Mouse (Mus musculus): Measurements from ENCODE around the gene Herpud2. TPM values are rescaled to one million over a fixed set of nuclear protein-coding genes. Genes with fewer than 3 reads are reported as not detected.

Herpud2 gene
- total RNA-seq, 2 experiments from 2014 or later: 44.4 to 46.5 TPM

DNA sequence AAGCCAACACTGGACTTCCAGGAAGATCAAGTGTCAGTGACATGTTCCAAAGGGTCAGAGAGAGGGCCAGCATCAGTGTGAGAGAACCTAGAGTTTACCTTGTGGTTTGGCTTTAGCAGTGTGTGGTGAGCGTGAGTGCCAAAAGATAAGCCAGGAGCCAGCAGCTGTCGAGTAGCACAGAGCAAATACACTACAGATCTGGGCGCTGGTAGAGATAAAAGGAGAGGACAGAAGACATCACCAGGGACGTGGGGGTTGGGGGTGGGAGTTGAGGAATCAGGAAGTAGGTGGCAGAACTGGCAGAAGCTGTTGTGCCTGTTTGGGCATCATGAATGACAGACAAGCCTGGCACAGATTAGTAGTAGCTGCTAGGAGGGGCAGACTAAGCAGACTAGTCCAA lies 21.6 kb upstream of the Herpud2 start:
- no peak overlapping the region for H3K4me3 ChIP-seq
- peak in 1 of 2 experiments; percentile 30 for DNase-seq (ENCODE audit: low spot score in 2 of 2)
- TF ChIP-seq CTCF (conservative IDR thresholded peaks at IDR 0.05): no peak
- H3K27ac ChIP-seq: peak overlapping the region; percentile 95

DNA sequence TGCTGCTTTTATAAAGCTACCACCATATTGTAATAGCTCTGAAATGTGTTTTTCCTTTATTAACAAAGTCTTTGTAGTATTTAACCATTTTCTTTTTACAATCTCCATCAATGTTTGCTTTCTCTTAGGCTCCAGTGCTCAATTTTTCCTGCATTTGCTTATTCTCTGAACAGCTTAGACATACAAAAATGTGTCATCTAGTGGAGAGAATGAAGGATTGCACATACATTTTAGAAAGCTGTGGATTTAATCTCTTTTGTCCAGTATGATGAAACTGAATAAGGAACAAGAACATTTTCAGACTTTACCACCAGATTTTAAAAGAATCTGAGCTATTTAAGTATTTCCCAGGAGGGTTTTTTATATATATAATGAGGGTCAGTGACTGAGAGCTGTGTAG lies 18.0 kb upstream of the Herpud2 start:
- peak; percentile 77 for TF ChIP-seq CTCF (conservative IDR thresholded peaks at IDR 0.05)
- DNase-seq (ENCODE audit: low spot score in 2 of 2): no peak
- H3K27ac ChIP-seq: peak overlapping the region; percentile 68
- H3K4me3 ChIP-seq: no peak overlapping the region

- H3K4me3 ChIP-seq: no peak overlapping the region
- TF ChIP-seq CTCF (conservative IDR thresholded peaks at IDR 0.05): peak; percentile 87
- peak; percentile 78 to 84 for DNase-seq (ENCODE audit: low spot score in 2 of 2)
- H3K27ac ChIP-seq: no peak overlapping the region
Observed at GRCm38 (mm10) chr9:25167458-25168084, 16.0 kb upstream of the Herpud2 start.

- TF ChIP-seq CTCF (conservative IDR thresholded peaks at IDR 0.05): no peak
- no peak overlapping the region for H3K4me3 ChIP-seq
- H3K27ac ChIP-seq: no peak overlapping the region
- no peak for DNase-seq (ENCODE audit: low spot score in 2 of 2)
Observed at GRCm38 (mm10) chr9:25158218-25158617, 6.6 kb upstream of the Herpud2 start.

DNA sequence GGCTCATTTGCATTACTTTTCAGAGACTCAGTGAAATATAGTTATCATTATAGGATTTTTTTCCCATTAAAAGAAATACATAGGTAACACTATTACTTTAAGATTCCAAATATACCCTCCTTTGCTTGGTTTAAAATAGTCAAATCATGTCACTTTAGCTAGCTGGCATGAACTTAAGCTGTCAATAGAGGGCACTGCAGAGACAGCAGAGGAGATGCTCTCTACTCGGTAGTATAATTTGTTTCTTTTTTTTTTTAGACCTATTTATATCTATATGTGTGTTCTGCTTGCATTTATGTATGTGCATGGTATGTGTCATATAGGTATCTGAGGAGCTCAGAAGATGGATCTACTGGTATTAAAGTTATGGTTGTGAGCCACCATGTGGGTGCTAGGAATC lies 4.8 kb upstream of the Herpud2 start:
- H3K4me3 ChIP-seq: no peak overlapping the region
- no peak for DNase-seq (ENCODE audit: low spot score in 2 of 2)
- peak; percentile 78 for TF ChIP-seq CTCF (conservative IDR thresholded peaks at IDR 0.05)
- H3K27ac ChIP-seq: no peak overlapping the region

DNA sequence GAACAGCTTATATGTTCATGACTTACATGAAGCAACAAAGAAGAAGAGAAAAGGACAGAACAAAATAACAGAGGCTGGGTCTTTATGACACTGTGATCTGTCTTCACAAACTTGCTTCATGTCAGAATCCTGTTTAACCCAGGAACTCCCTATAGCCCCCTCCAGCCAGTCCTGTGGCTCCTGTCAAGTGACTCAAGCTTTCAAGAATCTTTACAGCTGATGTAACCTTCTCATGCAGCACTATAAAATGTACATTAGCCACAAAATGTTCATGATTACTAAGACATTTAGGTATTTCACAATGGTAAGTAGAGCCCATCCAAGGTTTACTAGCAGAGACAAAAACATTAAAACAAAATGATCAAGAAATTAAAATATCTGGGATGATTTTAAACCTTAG lies 1.4 kb upstream of the Herpud2 start:
- DNase-seq (ENCODE audit: low spot score in 2 of 2): no peak
- TF ChIP-seq CTCF (conservative IDR thresholded peaks at IDR 0.05): no peak

GRCm38 (mm10) chr9:25152457-25152856 lies 837 bp upstream of the Herpud2 start:
- no peak for DNase-seq (ENCODE audit: low spot score in 2 of 2)
- Histone ChIP-seq H3K4me3 (peak overlapping the region; percentile 86), H3K27ac (peak overlapping the region; percentile 99)
- TF ChIP-seq CTCF (conservative IDR thresholded peaks at IDR 0.05): no peak

More for the DNA sequence above, 1.4 kb upstream of the Herpud2 start:
- H3K27ac ChIP-seq: no peak overlapping the region
- H3K4me3 ChIP-seq: no peak overlapping the region

DNA sequence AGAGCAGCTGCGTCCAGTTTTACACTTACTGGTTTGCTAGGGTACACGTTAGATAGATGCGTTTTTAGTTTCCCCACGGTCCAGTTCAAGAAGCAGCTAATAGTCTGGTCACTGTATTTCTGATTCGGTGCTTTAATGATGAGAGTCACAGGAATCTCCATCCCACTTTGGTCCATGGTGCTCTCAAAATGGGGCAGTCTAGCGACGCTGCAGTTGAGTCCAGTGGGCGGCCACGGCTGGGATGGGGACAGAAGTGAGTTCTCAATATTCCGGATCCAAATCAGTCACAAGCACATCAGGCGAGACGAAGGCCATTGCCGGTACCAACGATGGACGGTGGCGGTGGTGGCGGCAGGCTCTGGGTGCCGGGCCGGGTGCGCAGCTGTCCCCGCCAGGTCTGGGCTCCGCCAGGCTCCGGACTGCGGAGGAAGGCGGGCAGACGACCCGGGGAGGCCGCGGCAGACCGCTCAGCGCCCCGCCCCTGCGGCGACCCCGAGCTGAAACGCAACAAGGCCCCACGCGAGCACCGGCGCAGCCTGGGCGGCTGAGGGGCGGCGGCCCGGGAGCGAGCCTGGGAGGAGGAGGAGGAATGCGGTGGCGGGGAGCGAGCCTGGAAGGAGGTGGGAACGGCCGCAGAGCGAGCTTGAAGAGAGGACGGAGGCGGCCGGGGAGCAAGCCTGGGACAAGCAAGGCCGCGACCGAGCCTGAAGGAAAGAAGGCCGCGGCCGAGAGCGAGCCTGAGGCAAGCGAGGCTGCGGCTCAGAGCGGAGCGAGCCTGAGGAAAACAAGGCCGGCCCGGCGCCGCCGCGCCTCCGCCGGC lies 619 bp downstream of the Herpud2 start:
- no peak for TF ChIP-seq CTCF (conservative IDR thresholded peaks at IDR 0.05)
- Histone ChIP-seq H3K27ac (peak overlapping the region; percentile 99), H3K4me3 (peak overlapping the region; percentile 86)
- peak in 1 of 2 experiments; percentile 55 for DNase-seq (ENCODE audit: low spot score in 2 of 2)

- TF ChIP-seq CTCF (conservative IDR thresholded peaks at IDR 0.05): no peak
- no peak for DNase-seq (ENCODE audit: low spot score in 2 of 2)
- Histone ChIP-seq H3K4me3 (peak overlapping the region; percentile 86), H3K27ac (no peak overlapping the region)
Observed at GRCm38 (mm10) chr9:25148767-25149166, 2.9 kb downstream of the Herpud2 start.

GRCm38 (mm10) chr9:25145925-25146324 lies 5.7 kb downstream of the Herpud2 start:
- Histone ChIP-seq H3K4me3 (no peak overlapping the region), H3K27ac (no peak overlapping the region)
- TF ChIP-seq CTCF (conservative IDR thresholded peaks at IDR 0.05): no peak
- no peak for DNase-seq (ENCODE audit: low spot score in 2 of 2)

- Histone ChIP-seq H3K4me3 (no peak overlapping the region), H3K27ac (no peak overlapping the region)
- DNase-seq (ENCODE audit: low spot score in 2 of 2): no peak
- TF ChIP-seq CTCF (conservative IDR thresholded peaks at IDR 0.05): no peak
Observed at GRCm38 (mm10) chr9:25143950-25144349, 7.7 kb downstream of the Herpud2 start.

GRCm38 (mm10) chr9:25142988-25143387 lies 8.6 kb downstream of the Herpud2 start:
- H3K4me3 ChIP-seq: no peak overlapping the region
- TF ChIP-seq CTCF (conservative IDR thresholded peaks at IDR 0.05): no peak
- no peak overlapping the region for H3K27ac ChIP-seq
- DNase-seq (ENCODE audit: low spot score in 2 of 2): no peak

GRCm38 (mm10) chr9:25142041-25142440 lies 9.6 kb downstream of the Herpud2 start:
- no peak for TF ChIP-seq CTCF (conservative IDR thresholded peaks at IDR 0.05)
- no peak overlapping the region for H3K4me3 ChIP-seq
- DNase-seq (ENCODE audit: low spot score in 2 of 2): no peak
- H3K27ac ChIP-seq: no peak overlapping the region

DNA sequence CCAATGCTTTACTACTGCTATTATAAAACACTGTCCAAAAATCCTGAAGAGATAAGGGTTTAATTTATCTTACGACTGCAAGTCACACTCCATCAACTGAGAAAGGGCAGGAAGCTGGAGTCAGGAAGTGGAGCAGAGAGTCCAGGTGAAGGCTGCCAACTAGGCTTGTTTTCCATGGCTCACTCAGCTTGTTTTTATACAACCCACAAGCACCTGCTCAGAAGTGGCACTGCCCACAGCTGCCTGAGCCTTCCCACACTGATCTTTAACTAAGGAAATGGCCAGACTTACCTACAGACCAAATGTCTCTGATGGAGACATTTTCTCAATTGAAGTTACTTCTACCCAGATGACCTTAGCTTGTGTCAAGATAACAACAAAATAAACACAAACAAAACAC lies 11.3 kb downstream of the Herpud2 start:
- H3K27ac ChIP-seq: no peak overlapping the region
- H3K4me3 ChIP-seq: no peak overlapping the region
- TF ChIP-seq CTCF (conservative IDR thresholded peaks at IDR 0.05): no peak
- no peak for DNase-seq (ENCODE audit: low spot score in 2 of 2)
